Mouse (Mus musculus) heart, embryonic 15.5 days (tissue): ENCODE measurements around the gene Mecom. TPM values are rescaled to one million over a fixed set of nuclear protein-coding genes. Genes with fewer than 3 reads are reported as not detected.

ENCODE experiments used
- ATAC-seq: fragments of 200-750 bp; cut with Nextera tagmentation; replicated peaks from 2 replicates; pipeline ENCODE4 v1.8.0; 2017; ENCODE audit warnings: low read depth, moderate TSS enrichment; ENCODE audit not compliant: insufficient number of reproducible peaks, insufficient read depth, low FRiP score
- H3K27ac ChIP-seq: fragments of 300-500 bp; sonication (generic); 2 replicates; pipeline ENCODE4 v1.5.1; 2015; ENCODE audit warnings: mild to moderate bottlenecking, inconsistent platforms
- H3K27me3 ChIP-seq: fragments of 300-500 bp; sonication (generic); 2 replicates; pipeline ENCODE4 v1.6.1; 2015; ENCODE audit warnings: inconsistent platforms
- H3K36me3 ChIP-seq: fragments of 300-500 bp; sonication (generic); 2 replicates; pipeline ENCODE4 v1.6.1; 2015; ENCODE audit warnings: mild to moderate bottlenecking, inconsistent platforms
- H3K4me1 ChIP-seq: fragments of 300-500 bp; sonication (generic); replicated peaks from 2 replicates; pipeline ENCODE4 v1.6.1; 2015; ENCODE audit warnings: inconsistent platforms
- H3K4me2 ChIP-seq: fragments of 300-500 bp; sonication (generic); 2 replicates; pipeline ENCODE4 v1.6.1; 2015; ENCODE audit warnings: inconsistent platforms, mild to moderate bottlenecking, moderate library complexity
- H3K4me3 ChIP-seq: fragments of 300-500 bp; sonication (generic); 2 replicates; pipeline ENCODE4 v1.5.1; 2015; ENCODE audit warnings: mild to moderate bottlenecking, inconsistent platforms
- H3K9ac ChIP-seq: fragments of 300-500 bp; sonication (generic); 2 replicates; pipeline ENCODE4 v1.6.1; 2015; ENCODE audit warnings: mild to moderate bottlenecking, inconsistent platforms
- H3K9me3 ChIP-seq: fragments of 300-500 bp; sonication (generic); replicated peaks from 2 replicates; pipeline ENCODE4 v1.6.1; 2016; ENCODE audit warnings: inconsistent platforms
- WGBS: fragments of 180-500 bp; shearing (Covaris S2); methylation state at CpG from one replicate; pipeline ENCODE4 v1.1.7; 2015; ENCODE audit warnings: mixed read lengths; 5-methylcytosine and 5-hydroxymethylcytosine counted together
- polyA plus RNA-seq: library from polyadenylated mRNA; unstranded; fragments of >200 nt; fragmentation: Nextera tagmentation; extraction: Ambion mirVana; gene quantifications from 2 replicates; pipeline ENCODE4 v1.2.1, GENCODE M21; 2015

Gene Mecom
- polyA plus RNA-seq, 1 experiment from 2014 or later: 17.3 TPM

GRCm38 (mm10) chr3:30214607-30215006 lies 333.2 kb downstream of the Mecom start:
- Histone ChIP-seq H3K4me1 (peaks cover 7% of the 10 kb centered on the region), H3K4me2 (no peak overlapping the region), H3K27me3 (no peaks in the 10 kb centered on the region), H3K9me3 (no peaks in the 10 kb centered on the region), H3K36me3 (no peaks in the 10 kb centered on the region), H3K4me3 (no peak overlapping the region), H3K9ac (no peak overlapping the region), H3K27ac (no peak overlapping the region)
- no peak for ATAC-seq
- 51% methylated on average over 4 of the region's 4 CpGs for WGBS

DNA sequence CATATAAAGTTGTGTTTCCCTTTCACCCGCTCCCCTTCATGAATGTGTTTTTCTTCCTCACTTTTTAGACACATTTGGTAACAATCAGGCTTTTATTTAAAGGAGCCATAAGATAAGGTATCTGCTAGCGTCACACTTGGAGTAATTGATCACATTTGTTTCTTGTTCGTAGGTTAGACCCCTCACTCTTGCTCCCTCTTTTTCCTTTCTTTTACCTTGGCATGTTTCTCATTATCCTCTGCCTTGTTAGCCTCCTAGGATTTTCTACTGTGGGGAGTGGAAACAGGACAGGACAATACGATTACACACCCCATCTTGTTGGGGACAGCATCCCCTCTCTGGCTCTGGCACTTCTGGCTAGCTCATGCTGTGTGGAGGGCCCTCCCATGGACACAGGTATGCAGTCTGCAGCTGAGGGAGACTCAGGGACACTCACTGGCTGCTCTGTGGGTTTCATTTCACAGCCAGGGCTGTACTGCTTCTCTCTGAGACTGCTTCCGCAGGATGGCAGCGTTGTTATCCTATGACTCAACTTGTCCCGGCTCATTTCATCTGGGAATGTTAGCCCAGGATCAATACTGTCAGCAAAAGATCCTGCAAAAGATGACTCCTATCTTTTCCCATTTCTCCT lies 334.2 kb downstream of the Mecom start:
- H3K27ac ChIP-seq: no peak overlapping the region
- no peak for ATAC-seq
- no peaks in the 10 kb centered on the region for H3K27me3 ChIP-seq
- WGBS: 28% methylated on average over 7 of the region's 7 CpGs
- no peak overlapping the region for H3K9ac ChIP-seq
- H3K9me3 ChIP-seq: no peaks in the 10 kb centered on the region
- H3K4me2 ChIP-seq: no peak overlapping the region
- no peaks in the 10 kb centered on the region; the same call in 1 of the 2 replicates for H3K4me1 ChIP-seq
- H3K36me3 ChIP-seq: no peaks in the 10 kb centered on the region
- no peak overlapping the region for H3K4me3 ChIP-seq

GRCm38 (mm10) chr3:30212802-30213201 lies 335.0 kb downstream of the Mecom start:
- ATAC-seq: no peak
- WGBS: 30% methylated on average over 3 of the region's 3 CpGs
- no peak overlapping the region for H3K4me2 ChIP-seq

DNA sequence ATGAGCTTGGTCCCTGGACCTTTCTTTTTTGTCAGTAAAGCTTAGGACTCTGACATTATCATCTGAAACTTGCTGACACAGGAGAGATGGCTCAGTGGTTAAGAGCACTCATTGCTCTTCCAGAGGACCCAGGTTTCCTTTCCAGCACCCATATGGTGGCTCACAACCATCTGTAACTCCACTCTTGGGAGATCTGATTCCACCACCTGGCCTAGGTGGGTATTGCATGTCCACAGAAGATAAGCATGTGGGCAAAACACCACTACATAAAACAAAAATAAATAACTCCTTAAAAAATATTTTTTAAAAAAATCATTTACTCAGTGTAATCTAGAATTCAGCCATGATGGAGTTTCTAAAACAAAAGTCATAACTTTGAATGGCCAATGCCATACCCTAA lies 338.7 kb downstream of the Mecom start:
- Histone ChIP-seq H3K4me3 (no peak overlapping the region), H3K4me2 (no peak overlapping the region), H3K27me3 (no peaks in the 10 kb centered on the region), H3K36me3 (no peaks in the 10 kb centered on the region), H3K9ac (no peak overlapping the region), H3K9me3 (no peaks in the 10 kb centered on the region), H3K27ac (no peak overlapping the region), H3K4me1 (no peaks in the 10 kb centered on the region; the same call in 1 of the 2 replicates)
- no peak for ATAC-seq

More at GRCm38 (mm10) chr3:30212802-30213201, 335.0 kb downstream of the Mecom start:
- Histone ChIP-seq H3K27ac (no peak overlapping the region), H3K9ac (no peak overlapping the region), H3K4me1 (no peaks in the 10 kb centered on the region; the same call in 1 of the 2 replicates), H3K27me3 (no peaks in the 10 kb centered on the region), H3K4me3 (no peak overlapping the region), H3K36me3 (no peaks in the 10 kb centered on the region), H3K9me3 (no peaks in the 10 kb centered on the region)

DNA sequence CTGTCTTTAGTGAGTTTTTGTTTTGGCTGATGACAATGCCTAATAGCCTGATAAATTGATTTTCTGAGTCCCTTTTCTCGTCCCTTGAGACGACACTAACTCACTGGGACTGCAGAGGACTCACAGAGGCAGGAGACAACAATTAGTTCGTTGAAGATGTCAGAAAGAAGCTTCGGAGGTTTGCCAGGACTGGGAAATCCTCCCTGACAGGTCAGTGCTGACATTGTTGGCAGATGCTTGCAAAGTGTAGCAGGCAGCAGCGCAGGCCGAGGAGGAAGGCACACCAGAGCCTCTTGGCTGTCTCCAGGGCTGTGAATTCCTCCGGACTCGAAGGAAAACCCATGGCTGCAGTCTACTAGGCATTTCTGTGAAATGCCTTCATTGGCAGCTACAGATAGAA lies 339.9 kb downstream of the Mecom start:
- H3K9me3 ChIP-seq: no peaks in the 10 kb centered on the region
- H3K27me3 ChIP-seq: no peaks in the 10 kb centered on the region
- H3K4me2 ChIP-seq: no peak overlapping the region
- H3K4me3 ChIP-seq: no peak overlapping the region
- no peak for ATAC-seq
- no peak overlapping the region for H3K27ac ChIP-seq
- 35% methylated on average over 8 of the region's 8 CpGs for WGBS
- no peak overlapping the region for H3K9ac ChIP-seq
- H3K4me1 ChIP-seq: no peaks in the 10 kb centered on the region; the same call in none of the 2 replicates
- no peaks in the 10 kb centered on the region for H3K36me3 ChIP-seq

GRCm38 (mm10) chr3:30207431-30207830 lies 340.4 kb downstream of the Mecom start:
- H3K9me3 ChIP-seq: no peaks in the 10 kb centered on the region
- H3K4me3 ChIP-seq: no peak overlapping the region
- H3K9ac ChIP-seq: no peak overlapping the region
- 0 out of 2 replicates have a peak overlapping the region, but pooled peaks have one; percentile 3 for H3K27ac ChIP-seq
- 49% methylated on average over 5 of the region's 5 CpGs for WGBS
- H3K27me3 ChIP-seq: no peaks in the 10 kb centered on the region
- H3K4me1 ChIP-seq: no peaks in the 10 kb centered on the region; the same call in none of the 2 replicates
- H3K36me3 ChIP-seq: no peaks in the 10 kb centered on the region
- no peak overlapping the region for H3K4me2 ChIP-seq
- ATAC-seq: no peak

DNA sequence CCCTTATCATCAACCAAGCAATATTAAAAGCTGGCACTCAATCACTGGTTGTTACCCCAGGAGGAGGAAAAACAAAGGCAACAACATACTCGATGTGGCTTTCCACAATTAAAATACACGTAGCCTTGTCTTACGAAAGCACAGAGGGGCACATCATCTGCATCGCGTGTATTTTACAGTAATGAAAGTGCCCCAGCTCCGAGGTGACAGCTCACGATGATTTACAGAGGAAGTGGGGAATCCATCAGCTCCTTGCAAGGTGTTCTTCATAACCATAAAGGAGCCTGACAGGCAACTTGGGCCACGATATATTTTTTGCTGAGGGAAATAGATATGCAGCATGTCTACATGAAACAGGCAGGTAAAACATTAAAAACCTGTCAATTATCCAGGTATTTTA lies 341.7 kb downstream of the Mecom start:
- no peak overlapping the region for H3K4me2 ChIP-seq
- WGBS: 72% methylated on average over 8 of the region's 8 CpGs
- H3K9ac ChIP-seq: no peak overlapping the region
- H3K27ac ChIP-seq: no peak overlapping the region
- ATAC-seq: no peak
- H3K36me3 ChIP-seq: no peaks in the 10 kb centered on the region
- no peaks in the 10 kb centered on the region for H3K27me3 ChIP-seq
- no peaks in the 10 kb centered on the region; the same call in none of the 2 replicates for H3K4me1 ChIP-seq
- H3K4me3 ChIP-seq: no peak overlapping the region
- H3K9me3 ChIP-seq: no peaks in the 10 kb centered on the region

GRCm38 (mm10) chr3:30203764-30204163 lies 344.0 kb downstream of the Mecom start:
- H3K9ac ChIP-seq: no peak overlapping the region
- H3K9me3 ChIP-seq: no peaks in the 10 kb centered on the region
- H3K27ac ChIP-seq: no peak overlapping the region
- no peaks in the 10 kb centered on the region for H3K36me3 ChIP-seq
- 53% methylated on average over 2 of the region's 2 CpGs for WGBS
- ATAC-seq: no peak
- H3K4me3 ChIP-seq: no peak overlapping the region
- H3K27me3 ChIP-seq: no peaks in the 10 kb centered on the region
- no peaks in the 10 kb centered on the region; the same call in none of the 2 replicates for H3K4me1 ChIP-seq
- H3K4me2 ChIP-seq: no peak overlapping the region

GRCm38 (mm10) chr3:30198854-30199253 lies 349.0 kb downstream of the Mecom start:
- H3K4me3 ChIP-seq: no peak overlapping the region
- no peak overlapping the region for H3K27ac ChIP-seq
- H3K4me1 ChIP-seq: no peaks in the 10 kb centered on the region; the same call in 1 of the 2 replicates
- WGBS: 79% methylated on average over 2 of the region's 2 CpGs
- H3K27me3 ChIP-seq: no peaks in the 10 kb centered on the region
- ATAC-seq: no peak
- H3K36me3 ChIP-seq: no peaks in the 10 kb centered on the region
- H3K4me2 ChIP-seq: no peak overlapping the region
- H3K9me3 ChIP-seq: no peaks in the 10 kb centered on the region
- no peak overlapping the region for H3K9ac ChIP-seq

DNA sequence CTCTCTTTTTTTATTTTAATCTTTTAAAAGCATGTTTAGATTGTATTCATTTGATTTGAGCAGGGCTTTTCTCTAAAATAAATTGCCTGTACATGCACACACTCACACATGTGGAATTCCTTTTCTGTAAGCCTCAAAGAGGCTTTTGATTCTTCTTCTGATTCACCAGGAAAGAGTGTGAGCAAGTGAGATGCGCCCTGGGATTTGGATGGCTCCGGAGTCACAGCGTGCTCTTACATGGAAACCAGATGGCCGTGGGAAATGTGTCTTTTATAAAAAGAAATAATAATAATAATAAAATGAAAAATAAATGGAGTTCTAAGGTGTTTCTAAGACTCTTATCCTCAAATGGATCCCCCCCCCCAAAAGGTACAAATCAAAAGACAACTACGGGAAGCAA lies 349.6 kb downstream of the Mecom start:
- Histone ChIP-seq H3K9me3 (no peaks in the 10 kb centered on the region), H3K9ac (no peak overlapping the region), H3K4me1 (no peaks in the 10 kb centered on the region; the same call in 1 of the 2 replicates), H3K4me2 (no peak overlapping the region), H3K36me3 (no peaks in the 10 kb centered on the region), H3K27ac (no peak overlapping the region; the same call in 1 of the 2 replicates), H3K27me3 (no peaks in the 10 kb centered on the region), H3K4me3 (no peak overlapping the region)
- 79% methylated on average over 5 of the region's 5 CpGs for whole genome bisulfite sequencing
- no peak for ATAC-seq

GRCm38 (mm10) chr3:30195186-30195585 lies 352.6 kb downstream of the Mecom start:
- H3K27me3 ChIP-seq: no peaks in the 10 kb centered on the region
- H3K36me3 ChIP-seq: no peaks in the 10 kb centered on the region
- peaks cover 3% of the 10 kb centered on the region; the same call in 1 of the 2 replicates for H3K4me1 ChIP-seq
- no peak for ATAC-seq
- H3K4me2 ChIP-seq: no peak overlapping the region
- H3K9ac ChIP-seq: no peak overlapping the region
- 85% methylated on average over 3 of the region's 3 CpGs for WGBS
- no peaks in the 10 kb centered on the region for H3K9me3 ChIP-seq
- no peak overlapping the region for H3K27ac ChIP-seq
- no peak overlapping the region for H3K4me3 ChIP-seq
